Mouse (Mus musculus): ENCODE measurements around the gene Fkbp2. TPM values are rescaled to one million over a fixed set of nuclear protein-coding genes. Genes with fewer than 3 reads are reported as not detected.

The Fkbp2 gene
- polyA plus RNA-seq, 1 experiment, result 63.9 TPM

DNA sequence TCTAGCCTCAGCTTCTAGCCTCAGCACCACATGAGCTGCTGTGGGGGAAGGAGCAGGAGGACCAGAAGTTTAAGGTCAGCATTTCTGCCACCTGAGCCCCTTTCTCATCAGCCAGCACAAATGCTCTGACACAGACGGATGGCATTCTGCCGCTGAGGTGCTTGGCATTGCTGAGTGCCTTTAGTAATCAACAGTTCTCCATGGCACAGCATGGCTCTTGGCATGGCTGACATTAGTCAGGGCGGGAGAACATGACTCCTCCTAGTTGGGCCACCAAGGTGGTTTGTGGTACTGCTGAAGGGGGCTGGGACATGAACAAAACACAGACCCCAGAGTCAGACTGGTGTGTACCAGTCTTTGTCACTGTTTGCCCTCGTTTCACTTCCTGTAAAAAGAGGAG lies 32.1 kb downstream of the Fkbp2 start:
- 89% methylated on average over 4 of the region's 4 CpGs for WGBS
- DNase-seq (ENCODE audit: low read depth, low spot score), result no peak

DNA sequence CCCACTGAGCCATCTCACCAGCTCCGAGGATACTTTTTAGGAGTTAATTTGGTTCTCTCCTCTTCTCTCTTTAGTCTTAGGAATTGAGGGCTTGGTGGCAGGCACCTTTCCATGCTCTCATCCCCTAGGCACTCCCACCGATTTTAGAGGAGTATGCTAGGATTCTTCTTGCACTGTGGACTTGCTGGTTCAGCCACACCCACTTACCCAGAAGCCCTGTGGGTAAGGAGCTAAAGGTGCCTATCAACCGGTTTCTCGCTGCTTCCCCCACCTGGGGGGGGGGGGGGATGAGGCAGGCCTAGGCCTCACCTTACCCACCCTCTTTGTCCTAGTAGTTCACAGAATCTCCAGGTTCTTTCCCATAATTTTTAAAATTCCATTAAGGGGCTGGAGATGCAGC lies 32.6 kb downstream of the Fkbp2 start:
- DNase-seq (ENCODE audit: low read depth, low spot score), result no peak
- WGBS, result 57% methylated on average over 4 of the region's 4 CpGs

DNA sequence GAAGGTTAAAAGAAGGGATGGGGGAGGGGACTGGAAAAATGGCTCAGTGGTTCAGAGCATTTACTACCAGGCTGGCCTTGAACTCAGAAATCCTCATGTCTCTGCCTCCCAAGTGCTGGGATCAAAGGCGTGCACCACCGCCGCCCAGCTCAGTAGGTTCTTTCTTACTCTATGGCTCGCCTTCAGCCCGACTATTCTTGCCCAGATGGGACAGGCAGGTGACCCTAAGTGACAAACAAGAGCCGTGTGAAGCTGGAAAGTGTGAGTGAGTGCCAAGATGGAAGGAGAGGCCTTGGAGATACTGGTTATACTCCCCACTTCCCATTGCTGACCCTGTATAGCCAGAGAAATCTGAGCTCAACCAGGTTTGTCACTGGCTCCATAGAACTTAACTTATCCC lies 36.6 kb downstream of the Fkbp2 start:
- WGBS, result 90% methylated on average over 6 of the region's 6 CpGs
- DNase-seq (ENCODE audit: low read depth, low spot score), result no peak

DNA sequence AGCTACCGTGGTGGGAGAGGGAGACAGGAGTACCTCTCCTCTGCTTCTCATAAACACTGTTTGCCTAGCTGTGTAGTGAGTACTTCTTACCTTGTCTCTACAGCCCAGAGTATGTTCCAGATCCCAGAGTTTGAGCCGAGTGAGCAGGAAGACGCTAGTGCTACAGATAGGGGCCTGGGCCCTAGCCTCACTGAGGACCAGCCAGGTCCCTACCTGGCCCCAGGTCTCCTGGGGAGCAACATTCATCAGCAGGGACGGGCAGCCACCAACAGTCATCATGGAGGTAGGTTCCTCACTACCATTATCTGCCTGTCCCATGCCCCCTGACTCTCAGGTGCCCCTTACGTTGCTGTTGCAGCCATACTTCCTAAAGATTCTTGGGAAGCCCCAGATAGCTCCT lies 37.5 kb downstream of the Fkbp2 start:
- DNase-seq (ENCODE audit: low read depth, low spot score), result no peak
- WGBS, result 25% methylated on average over 5 of the region's 5 CpGs

DNA sequence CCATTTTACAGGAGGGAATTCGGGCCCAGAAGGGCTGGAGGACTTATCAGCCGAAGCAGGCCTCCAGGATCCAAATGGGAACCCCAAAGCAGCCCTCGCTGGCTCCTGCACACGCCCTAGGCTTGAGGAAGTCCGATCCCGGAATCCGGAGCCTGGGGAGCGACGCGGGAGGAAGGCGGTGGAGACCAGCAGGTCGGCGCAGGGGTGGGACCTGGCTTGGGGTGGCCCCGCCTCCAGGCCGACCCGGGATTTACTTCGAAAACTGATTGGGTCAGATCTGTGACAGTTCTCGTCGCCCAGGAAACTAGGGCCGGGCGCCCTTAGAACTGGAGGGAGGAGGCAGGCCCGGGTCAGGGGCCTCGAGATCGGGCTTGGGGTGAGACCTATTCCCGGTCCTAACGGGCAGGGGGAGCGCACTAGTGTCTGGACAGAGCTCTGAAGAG lies 38.0 kb downstream of the Fkbp2 start, which contains the start of gene Gpr137:
TSS of gene Gpr137 (minus strand) at position 232 of the 443 bp plus-strand sequence.
- WGBS, result under 1% methylated on average over 27 of the region's 27 CpGs
- DNase-seq (ENCODE audit: low read depth, low spot score), result no peak

DNA sequence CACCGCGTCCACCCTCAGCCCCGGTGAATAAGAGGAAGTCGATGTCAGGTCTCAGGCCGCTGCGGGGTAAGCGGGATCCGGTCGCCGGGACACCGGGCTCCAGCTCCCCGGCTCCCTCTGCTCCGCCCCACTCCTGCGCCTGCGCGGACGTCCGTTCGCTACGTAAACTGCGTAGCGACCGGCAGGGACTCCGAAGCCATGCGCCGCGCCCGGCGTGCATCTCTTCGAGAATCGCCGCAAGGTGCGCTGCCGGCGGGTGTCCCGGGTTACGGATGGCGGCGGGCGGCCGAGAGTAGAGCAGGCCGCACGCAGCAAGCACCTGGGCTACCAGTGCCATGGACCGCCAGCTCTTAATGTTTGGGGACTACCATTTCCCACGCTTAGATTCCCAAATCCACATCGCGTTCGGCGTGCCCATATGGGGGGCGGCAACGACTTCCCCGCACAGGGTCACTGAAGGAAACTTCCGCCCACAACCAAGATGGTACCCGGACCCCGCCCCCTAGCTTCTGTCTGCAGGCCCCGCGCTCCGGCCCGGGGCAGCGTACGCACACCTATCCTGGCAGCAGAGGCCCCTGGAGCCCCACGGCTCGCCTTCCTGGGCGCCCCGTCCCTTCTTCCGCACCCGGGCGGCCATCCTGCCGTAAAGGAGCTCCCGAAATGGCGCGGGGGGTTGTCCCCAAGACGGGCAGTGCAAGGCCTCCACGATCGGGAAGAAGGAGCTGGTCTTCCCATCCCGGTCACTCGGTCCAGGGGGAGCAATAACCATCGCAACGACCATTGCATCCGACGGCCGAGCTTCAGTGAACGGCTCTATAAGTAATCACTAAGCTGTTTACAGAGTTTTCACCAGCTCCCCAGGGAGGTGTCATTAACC lies 38.7 kb downstream of the Fkbp2 start, which contains the start of gene Bad:
TSS of gene Bad (plus strand) at position 490 of the 877 bp plus-strand sequence.
- 1% methylated on average over 83 of the region's 83 CpGs for WGBS
- no peak for DNase-seq (ENCODE audit: low read depth, low spot score)

DNA sequence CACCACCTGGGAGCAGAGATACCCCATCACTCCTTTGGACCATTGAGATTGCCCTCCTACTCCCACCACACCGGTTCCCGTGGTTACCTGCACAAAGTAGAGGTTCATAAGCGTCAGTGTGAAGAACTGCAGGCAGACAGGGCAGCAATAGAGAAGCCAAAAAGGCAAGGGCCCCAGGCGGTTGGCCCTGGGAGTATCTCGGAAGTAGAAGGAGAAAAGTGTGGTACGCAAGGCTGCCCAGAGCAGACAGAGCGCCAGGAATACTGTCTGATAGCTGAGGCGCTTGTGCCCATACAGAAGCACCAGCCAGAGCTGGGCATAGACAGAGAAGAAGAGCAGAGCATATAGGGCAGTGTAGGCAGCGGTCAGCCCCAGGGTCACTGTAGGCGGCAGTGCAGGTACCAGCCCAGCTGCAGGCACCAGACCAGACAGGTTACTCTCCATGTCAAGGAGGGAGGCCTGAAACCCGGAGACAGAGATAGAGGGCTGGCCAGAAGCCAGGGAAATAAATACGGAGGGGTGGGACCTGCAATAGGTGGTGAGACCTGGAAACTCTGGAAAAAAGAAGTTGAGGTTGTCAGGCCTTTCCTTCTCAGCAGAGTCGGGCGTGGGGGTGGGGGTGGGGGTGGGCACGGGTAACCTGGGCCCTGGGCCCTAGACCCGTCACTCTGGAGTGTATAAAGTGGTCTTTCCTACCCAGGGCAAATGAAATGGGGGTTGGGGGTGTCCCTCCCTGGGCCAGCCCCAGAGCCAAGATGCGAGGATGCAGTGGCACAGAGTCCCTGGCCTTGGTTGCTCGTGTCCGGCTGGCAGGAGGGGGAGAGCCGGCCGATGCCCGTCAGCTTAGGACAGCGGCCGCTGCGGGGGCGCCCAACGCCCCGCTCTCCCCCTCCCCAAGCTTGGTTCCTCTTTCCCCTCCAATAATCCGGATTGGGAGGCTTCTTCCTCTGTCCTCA lies 39.6 kb downstream of the Fkbp2 start:
- DNase-seq (ENCODE audit: low read depth, low spot score), result no peak
- 17% methylated on average over 29 of the region's 29 CpGs for WGBS

DNA sequence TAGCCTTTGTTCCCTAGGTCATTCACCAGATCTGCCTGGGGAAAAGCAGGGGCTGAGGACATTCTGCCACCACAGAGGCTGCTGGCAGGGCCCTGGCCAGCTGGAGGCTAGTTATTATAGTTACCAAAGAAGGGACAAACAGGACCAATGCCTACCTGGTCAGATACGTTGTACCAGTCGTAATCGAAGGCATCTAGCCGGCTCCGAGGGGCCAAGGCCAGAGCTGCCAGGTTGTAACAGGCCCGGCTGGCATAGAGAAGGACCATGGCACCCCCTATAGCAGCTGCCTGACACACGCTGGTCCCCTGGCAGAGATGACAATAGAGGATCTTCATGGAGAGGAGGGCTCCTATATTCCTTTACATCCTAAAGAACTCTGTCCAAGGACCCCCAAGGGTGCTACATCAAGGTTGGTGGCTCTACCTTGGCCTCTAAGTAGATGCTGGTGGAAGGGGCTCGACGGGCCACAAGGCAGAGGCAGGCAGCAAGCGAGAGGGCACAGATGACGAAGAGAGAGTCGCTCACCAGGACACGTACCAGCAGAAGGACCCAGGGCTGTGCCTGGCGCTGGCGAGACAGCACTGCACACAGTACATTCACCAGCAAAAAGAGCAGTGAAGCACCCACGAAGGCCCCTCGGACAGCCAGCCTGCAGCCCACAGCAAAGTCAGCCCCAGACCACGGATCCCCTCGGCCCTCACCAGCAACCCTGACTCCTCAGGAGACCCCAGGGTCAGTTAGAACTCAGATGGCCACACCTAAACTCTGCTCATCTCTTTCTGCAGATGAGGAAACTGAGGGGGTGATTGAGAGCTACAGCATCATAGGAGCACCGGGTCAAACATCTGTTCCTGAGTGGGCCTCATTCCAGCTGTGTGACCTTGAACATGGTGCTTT lies 40.9 kb downstream of the Fkbp2 start:
- no peak for DNase-seq (ENCODE audit: low read depth, low spot score)
- WGBS, result 91% methylated on average over 20 of the region's 20 CpGs

DNA sequence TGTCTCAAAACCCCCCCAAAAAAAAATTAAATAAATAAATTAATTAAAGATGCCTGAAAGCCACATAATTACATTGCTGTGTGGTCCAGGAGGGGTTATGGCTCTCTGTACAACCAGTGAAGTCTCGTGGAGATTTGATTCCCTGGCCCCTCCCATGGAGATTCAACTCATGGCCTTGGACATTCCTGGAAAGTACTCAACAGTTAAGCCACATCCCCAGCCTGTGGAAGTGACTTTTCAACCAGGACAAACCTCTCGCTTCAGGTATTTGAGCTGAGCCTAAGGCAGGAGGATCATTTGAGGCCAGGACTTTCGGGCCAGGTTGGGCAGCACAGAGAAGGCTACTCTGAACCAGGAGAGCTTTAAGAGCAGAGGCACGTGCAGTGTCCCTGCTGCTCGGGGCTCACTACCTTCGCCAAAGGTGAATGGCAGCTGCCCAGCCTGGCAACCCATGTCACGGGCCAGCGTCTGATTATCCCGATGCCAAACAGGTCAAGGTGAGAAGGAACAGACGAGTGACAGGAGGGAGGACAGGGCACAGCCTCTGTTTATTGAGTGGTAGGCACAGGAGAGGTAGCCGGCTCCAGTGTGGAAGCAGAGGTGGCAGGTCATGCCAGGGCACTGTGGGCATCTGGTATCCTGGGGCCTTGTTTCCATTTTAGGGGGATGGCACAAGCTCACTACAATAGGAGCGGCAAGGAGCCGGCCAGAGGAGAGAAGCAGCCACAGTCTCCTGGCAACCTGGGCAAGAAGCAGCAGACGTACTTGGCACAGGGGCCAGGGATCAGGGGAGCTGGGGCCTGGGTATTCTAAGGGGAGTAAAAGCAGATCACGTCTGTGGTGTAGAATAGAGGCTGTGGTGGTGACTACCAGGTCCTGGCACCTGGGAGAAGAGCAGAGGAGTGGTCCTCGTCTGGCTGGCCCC lies 42.5 kb downstream of the Fkbp2 start:
- WGBS, result 83% methylated on average over 16 of the region's 16 CpGs
- no peak for DNase-seq (ENCODE audit: low read depth, low spot score)

DNA sequence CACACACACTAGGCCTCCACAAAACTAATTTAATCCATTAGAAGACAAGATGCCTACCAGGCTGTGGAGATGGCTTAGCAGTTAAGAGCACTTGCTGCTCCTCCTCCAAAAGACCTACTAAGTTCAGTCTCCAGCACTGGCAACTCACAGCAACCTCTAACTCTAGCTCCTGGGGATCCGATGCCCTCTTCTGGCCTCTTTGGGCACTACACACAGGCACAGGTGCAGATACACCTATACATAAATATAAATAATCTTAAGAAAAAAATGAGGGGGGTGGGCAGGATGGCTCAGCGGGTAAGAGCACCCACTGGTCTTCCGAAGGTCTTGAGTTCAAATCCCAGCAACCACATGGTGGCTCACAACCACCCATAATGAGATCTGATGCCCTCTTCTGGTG lies 44.0 kb downstream of the Fkbp2 start:
- 39% methylated on average over 3 of the region's 3 CpGs for WGBS
- DNase-seq (ENCODE audit: low read depth, low spot score), result no peak

DNA sequence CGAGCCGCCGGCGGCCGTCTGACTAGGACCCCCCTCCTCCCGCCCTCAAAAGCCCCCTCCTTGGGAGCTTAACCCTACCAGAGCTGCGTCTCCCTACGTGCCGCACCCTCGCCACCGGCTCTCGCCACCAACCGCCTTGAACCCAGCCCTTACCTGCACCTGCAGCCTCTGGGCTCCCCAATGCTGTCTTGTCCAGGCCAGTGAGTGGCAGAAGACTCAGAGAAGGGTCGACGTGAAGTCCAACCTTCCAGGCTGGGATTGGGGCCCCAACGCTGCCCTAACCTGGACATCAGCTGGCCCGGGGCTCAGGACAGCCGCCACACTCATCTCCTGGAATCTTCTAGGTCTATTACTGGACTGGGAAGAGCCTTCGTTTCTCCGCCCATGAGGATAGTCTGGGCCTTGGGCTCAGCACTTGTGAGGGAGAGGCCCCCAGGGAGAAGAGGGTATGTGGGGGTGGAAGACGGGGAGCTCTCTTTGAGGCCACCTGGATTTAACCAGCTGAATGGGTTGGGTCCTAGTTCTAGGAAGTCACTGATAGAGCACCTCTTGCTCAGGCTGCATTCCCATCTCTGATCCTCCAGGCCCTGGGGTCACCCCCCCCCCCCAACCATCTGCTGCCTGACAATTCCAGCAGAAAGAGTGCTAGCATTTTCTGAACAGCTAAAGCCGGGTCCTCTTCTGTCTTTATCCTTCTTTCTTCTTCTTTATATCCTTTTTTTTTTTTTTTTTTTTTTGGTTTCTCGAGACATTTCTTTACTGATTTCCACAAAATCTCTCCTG lies 45.9 kb downstream of the Fkbp2 start, which contains the start of gene Kcnk4:
TSS of gene Kcnk4 (minus strand) at position 321 of the 783 bp plus-strand sequence.
- 19% methylated on average over 23 of the region's 23 CpGs for WGBS

DNA sequence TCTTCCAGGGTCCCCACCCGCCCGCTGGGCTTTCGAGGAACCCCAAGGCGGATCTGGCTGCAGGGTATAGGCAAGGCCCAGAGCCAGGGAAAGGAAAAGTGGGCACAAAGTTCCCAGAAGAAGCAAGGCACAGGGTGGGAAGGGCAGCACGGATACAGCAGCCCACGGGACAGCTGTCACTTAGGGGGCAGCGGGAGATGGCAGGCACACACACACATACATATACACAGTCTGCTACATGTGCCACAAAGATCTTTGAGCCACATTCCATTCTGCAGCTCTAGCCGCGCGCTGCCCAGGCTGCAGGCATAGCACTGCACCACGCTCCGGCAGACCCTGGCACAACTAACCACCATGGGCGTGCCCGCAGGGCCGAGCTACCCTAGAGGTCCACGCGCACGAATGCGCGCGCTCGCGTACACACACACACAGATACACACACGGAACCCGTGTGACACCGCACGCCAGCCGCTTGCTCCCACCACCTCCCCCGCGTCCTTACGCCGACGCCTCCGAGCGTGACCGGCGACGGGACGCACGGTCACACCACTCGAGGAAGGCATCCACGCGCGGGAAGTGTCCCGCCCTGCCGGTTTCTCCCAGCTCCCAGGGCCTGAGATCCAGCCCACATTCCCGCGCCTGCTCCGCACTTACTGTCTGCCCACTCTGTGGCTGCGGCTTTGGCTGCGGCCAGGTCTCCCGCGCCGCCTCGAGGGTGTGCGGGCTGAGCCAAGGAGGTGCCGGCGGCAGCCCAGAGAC lies 46.7 kb downstream of the Fkbp2 start:
- DNase-seq (ENCODE audit: low read depth, low spot score), result no peak
- 5% methylated on average over 58 of the region's 58 CpGs for WGBS

More for the DNA sequence above, 45.9 kb downstream of the Fkbp2 start, which contains the start of gene Kcnk4:
- DNase-seq (ENCODE audit: low read depth, low spot score), result no peak

DNA sequence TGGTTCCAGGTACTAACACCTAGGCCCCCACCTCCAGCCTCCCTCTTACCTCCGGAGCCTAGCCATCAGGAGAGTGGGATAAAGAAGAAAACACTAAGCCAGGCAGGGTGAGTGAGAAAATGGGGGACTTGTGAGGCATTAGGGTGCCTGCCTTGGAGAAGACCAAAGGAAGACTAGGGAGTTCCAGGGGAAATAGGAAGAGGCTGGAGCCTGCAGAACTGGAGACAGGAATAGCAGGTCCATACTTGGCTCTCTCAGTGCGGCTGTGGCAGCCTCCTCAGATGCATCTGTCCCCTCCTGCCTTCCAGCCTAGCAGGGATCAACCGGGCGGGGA lies 47.2 kb downstream of the Fkbp2 start:
- WGBS, result 66% methylated on average over 4 of the region's 4 CpGs
- DNase-seq (ENCODE audit: low read depth, low spot score), result no peak

DNA sequence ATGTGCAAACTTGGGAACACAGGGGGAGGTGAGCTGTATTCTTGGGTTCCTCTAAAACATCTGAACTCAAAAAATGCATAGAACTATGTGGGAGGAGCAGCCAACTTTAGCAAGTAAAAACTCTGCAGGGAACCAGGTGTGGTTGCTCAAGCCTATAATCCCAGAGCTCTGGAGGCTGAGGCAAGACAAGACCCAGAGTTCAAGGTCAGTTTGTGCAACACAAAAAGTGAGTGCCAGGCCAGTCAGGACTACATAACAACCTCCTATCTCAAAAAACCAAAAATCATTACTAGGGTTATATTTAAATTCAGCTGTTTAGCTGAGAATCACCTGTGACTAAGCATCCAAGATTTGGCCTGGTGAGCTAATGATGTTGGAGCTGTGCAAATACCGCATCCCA lies 48.3 kb downstream of the Fkbp2 start:
- DNase-seq (ENCODE audit: low read depth, low spot score), result no peak

DNA sequence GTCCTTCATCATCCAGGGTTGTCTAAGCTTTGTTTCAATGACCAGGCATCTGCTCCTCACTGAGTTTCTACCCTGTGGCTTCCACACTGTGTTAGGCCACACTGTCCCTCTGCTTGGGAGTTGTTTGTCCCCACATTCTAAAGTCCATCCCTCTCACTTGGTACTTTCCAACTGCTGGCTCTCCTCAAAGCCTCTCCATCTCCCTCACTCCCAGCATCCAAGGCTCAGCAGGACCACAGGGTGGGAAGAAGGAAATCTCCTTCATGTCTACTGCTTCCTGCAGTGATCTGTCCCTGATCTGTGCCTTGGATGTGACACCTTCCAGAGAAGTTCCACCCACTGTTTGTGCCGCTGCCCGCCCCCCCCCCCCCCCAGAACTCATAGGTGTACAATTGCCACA lies 49.3 kb downstream of the Fkbp2 start:
- no peak for DNase-seq (ENCODE audit: low read depth, low spot score)
- 0% methylated on average over 2 of the region's 2 CpGs for WGBS

More for the DNA sequence above, 48.3 kb downstream of the Fkbp2 start:
- 42% methylated on average over 1 of the region's 1 CpGs for WGBS

DNA sequence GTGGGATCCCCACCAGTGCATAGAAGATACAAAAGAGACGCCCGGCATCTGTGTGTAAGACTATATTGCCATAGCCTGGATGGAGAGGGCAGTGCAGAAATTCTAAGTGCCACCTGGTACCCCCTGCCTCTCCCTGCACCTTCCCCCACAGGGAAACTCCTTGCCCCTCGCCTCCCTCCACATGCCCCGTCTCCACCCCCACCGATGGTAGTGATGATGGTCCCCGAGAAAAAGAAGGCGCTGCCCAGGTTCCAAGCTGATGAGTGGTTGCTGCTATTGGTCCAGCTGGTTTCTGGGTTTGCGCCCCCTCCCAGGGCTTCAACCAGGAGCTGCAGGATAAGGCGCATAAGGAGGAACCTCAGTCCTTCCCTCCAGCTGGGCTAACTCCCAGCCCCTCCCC lies 52.2 kb downstream of the Fkbp2 start:
- WGBS, result 45% methylated on average over 9 of the region's 9 CpGs

More for the DNA sequence above, 52.2 kb downstream of the Fkbp2 start:
- no peak for DNase-seq (ENCODE audit: low read depth, low spot score)

All from large intestine, adult 2 months (tissue).